Mouse (Mus musculus): ENCODE measurements around the gene Msantd2.

The Msantd2 gene

GRCm38 (mm10) chr9:37567892-37568604 lies 78.9 kb downstream of the Msantd2 start:
- peak; percentile 90 for DNase-seq (ENCODE audit: low read depth, low spot score)

DNA sequence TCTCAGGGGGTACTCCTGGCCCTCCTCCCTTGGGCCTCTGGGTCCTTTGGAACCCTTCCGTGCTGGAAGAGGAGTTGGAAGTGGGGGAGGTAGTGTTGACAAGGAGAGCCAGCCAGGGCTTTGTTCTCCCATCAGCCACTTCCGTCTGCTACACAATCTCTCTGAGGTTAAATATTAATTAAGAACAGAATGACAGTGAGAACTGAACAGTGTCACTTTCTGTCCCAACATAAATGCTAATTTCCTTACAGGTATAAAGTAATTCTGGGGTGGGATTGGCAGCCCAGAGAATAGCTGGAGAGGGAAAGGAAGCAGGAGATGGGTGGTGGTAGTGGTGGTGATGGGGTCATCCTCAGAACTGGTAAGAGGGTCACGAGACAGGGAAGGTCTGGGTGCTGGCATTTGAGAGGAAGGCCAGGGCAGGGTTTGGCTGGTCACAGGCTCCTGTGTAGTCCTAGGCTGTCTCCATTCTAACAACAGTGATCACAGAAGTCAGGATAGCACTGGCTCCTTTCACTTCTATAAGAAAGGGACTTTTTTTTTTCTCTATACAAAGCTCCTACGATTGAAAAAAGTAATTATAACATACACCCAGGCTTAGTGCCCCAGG lies 79.6 kb downstream of the Msantd2 start:
- DNase-seq (ENCODE audit: low read depth, low spot score): no peak

- no peak for DNase-seq (ENCODE audit: low read depth, low spot score)
These were observed 80.2 kb downstream of the Msantd2 start for GRCm38 (mm10) chr9:37569231-37569835.

- no peak for DNase-seq (ENCODE audit: low read depth, low spot score)
These were observed 83.2 kb downstream of the Msantd2 start for GRCm38 (mm10) chr9:37572204-37572876.

All from brain, adult 2 months (tissue).